Mouse (Mus musculus) intestine, postnatal 0 days (tissue): ENCODE data around the gene Disp3. TPM values are rescaled to one million over a fixed set of nuclear protein-coding genes. Genes with fewer than 3 reads are reported as not detected.

Experiments
- ATAC-seq: fragments of 200-750 bp; cut with Nextera tagmentation; 2 replicates; pipeline ENCODE4 v1.8.0; 2017; ENCODE audit warnings: mild to moderate bottlenecking, moderate TSS enrichment, moderate library complexity
- H3K27ac ChIP-seq: fragments of 300-500 bp; sonication (generic); 2 replicates; pipeline ENCODE4 v1.5.1; 2014; ENCODE audit warnings: mild to moderate bottlenecking, low read depth, low read length, moderate library complexity
- H3K27me3 ChIP-seq: fragments of 300-500 bp; sonication (generic); replicated peaks from 2 replicates; pipeline ENCODE4 v1.6.1; 2014; ENCODE audit warnings: low read length, mixed read lengths; ENCODE audit not compliant: control insufficient read depth, insufficient read depth
- H3K36me3 ChIP-seq: fragments of 300-500 bp; sonication (generic); 2 replicates; pipeline ENCODE4 v1.6.1; 2014; ENCODE audit warnings: mild to moderate bottlenecking, moderate library complexity; ENCODE audit not compliant: control insufficient read depth, insufficient read depth
- H3K4me1 ChIP-seq: fragments of 300-500 bp; sonication (generic); replicated peaks from 2 replicates; pipeline ENCODE4 v1.6.1; 2014; ENCODE audit warnings: antibody characterized with exemption, low read length, mixed read lengths; ENCODE audit not compliant: control insufficient read depth, insufficient read depth
- H3K4me2 ChIP-seq: fragments of 300-500 bp; sonication (generic); replicated peaks from 2 replicates; pipeline ENCODE4 v1.6.1; 2014; ENCODE audit warnings: low read depth, mild to moderate bottlenecking, moderate library complexity
- H3K4me3 ChIP-seq: fragments of 300-500 bp; sonication (generic); 2 replicates; pipeline ENCODE4 v1.5.1; 2014; ENCODE audit warnings: low read depth, low read length
- H3K9ac ChIP-seq: fragments of 300-500 bp; sonication (generic); 2 replicates; pipeline ENCODE4 v1.6.1; 2014; ENCODE audit warnings: mild to moderate bottlenecking, low read depth, low read length
- H3K9me3 ChIP-seq: fragments of 300-500 bp; sonication (generic); 2 replicates; pipeline ENCODE4 v1.6.1; 2016; ENCODE audit warnings: mixed run types; ENCODE audit not compliant: control insufficient read depth
- CTCF ChIP-seq: sonication (generic); IDR thresholded peaks from 2 replicates; pipeline ENCODE4 v1.5.1; 2016; ENCODE audit warnings: low read depth, mild to moderate bottlenecking, control low read depth, antibody characterized with exemption, moderate library complexity
- WGBS: fragments of 180-500 bp; shearing (Covaris S2); extraction: QIAGEN DNeasy Blood & Tissue Kit; methylation state at CpG from one replicate; pipeline ENCODE4 v1.1.7; 2014; 5-methylcytosine and 5-hydroxymethylcytosine counted together
- polyA plus RNA-seq: library from polyadenylated mRNA; unstranded; fragments of >200 nt; fragmentation: Nextera tagmentation; extraction: Ambion mirVana; gene quantifications from 2 replicates; pipeline ENCODE4 v1.2.1, GENCODE M21; 2015

The Disp3 gene
- polyA plus RNA-seq = 0.03 and 0.04 TPM in 2 replicates

DNA sequence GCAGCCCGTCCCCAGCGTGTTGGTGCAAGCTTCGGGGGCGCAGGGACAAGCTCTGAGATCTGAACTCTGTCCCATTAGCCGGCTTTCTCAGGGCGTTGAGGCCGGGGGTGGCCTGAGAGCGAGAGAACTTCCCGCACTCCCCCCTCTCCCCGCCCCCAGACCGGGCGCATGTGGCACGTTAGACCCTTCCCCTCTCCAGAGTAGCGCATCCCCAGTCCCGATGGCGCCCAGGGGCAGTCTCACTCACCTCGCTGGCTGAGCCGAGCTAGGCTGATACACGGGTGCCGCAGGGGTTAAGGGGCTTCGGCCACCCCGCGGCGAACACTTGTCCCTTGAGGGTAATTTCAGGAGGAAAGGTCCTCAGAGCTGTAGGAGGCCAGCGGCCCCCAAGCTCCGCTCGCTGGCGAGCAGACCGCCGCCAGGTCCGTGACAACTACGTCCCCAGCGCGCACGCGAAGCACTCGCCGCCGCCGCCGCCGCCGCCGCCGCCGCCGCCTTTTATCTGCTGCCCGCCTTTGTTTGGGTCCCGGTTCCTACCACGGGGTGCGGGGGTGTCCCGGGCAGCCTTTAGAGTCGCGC, at the start of gene Disp3:
Gene Disp3 (minus strand): TSS at position 490 of the 579 bp plus-strand sequence.
- no peak within 1 kb of the TSS for H3K27ac ChIP-seq
- H3K4me1 ChIP-seq = no peaks in the 10 kb centered on the region
- peak within 1 kb of the TSS; percentile 26 for H3K4me3 ChIP-seq
- no peak within 1 kb of the TSS for H3K9ac ChIP-seq
- no peaks in the 10 kb centered on the region for H3K9me3 ChIP-seq
- H3K4me2 ChIP-seq = peak within 1 kb of the TSS; percentile 62
- TF ChIP-seq CTCF = no peak
- ATAC-seq = no peak
- WGBS = under 1% methylated on average over 54 of the region's 54 CpGs
- H3K36me3 ChIP-seq = no peaks in the 10 kb centered on the region
- peaks cover 25% of the 10 kb centered on the region for H3K27me3 ChIP-seq

DNA sequence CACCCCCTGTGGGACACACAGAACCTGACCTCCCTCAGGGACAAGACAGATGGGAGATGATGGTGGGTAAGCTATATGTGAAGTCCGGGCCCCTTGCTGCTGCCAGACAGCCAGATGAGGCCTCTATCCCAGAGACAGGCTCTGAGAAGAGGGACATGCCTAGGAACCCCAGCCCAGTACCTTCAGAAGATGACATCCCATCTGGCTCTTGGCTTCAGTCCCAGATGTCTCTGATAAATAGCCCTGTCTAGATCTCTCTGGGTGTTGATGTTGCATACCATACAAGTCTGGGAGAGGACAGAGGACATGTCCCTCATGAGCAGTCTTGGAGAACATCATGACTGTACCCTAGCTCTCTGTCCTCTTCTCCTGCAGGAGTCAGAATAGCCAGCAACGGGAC, 42.5 kb upstream of the Disp3 start:
- H3K9me3 ChIP-seq = no peaks in the 10 kb centered on the region
- 72% methylated on average over 2 of the region's 2 CpGs for WGBS
- H3K27me3 ChIP-seq = no peaks in the 10 kb centered on the region
- no peak for ATAC-seq
- H3K27ac ChIP-seq = no peak overlapping the region
- no peak overlapping the region for H3K4me2 ChIP-seq
- H3K9ac ChIP-seq = no peak overlapping the region
- H3K36me3 ChIP-seq = no peaks in the 10 kb centered on the region
- H3K4me3 ChIP-seq = no peak overlapping the region
- TF ChIP-seq CTCF = no peak
- no peaks in the 10 kb centered on the region for H3K4me1 ChIP-seq

DNA sequence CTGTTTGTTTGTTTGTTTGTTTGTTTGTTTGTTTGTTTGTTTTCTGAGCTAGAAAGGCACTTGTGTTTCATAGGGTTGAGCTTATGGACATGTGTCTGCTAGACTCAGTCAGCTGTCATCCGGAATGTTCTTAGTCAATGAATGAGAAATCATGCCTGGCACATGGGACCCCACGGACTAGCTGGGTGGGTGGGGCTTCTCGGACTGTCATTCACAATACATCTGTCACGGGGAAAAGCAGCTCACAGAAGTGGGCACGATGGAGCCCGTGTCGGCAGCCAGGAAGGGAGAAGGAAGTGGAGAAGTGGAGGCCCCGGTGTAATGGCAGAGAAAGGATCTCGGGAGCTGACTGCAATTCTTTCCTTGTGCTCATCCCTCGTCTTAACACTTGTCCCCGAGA, 41.7 kb upstream of the Disp3 start:
- no peak for ATAC-seq
- Histone ChIP-seq H3K4me3 (no peak overlapping the region), H3K4me1 (no peaks in the 10 kb centered on the region), H3K27ac (no peak overlapping the region), H3K9ac (no peak overlapping the region), H3K27me3 (no peaks in the 10 kb centered on the region), H3K4me2 (no peak overlapping the region), H3K36me3 (no peaks in the 10 kb centered on the region), H3K9me3 (no peaks in the 10 kb centered on the region)
- no peak for TF ChIP-seq CTCF
- 54% methylated on average over 11 of the region's 11 CpGs for WGBS

DNA sequence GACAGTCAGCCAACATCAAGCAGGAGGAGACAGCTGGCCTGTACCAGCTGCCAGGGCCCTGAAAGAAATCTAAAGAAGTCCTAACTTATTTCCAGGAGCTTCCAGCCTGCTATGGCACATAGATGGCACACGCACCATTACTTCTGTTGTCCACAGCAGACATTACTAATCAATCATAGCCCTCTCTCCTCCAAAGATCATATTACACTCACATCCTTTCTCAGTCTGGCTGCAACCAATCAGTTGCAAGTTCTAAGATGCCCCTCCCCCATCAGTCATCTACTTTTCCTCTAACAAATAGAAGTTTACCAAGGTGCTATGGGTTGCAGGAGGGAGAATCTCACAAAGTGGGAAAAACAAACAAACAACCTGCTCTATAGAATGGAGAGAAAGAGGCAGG, 40.5 kb upstream of the Disp3 start:
- no peak for TF ChIP-seq CTCF
- WGBS = 67% methylated on average over 1 of the region's 1 CpGs
- Histone ChIP-seq H3K36me3 (no peaks in the 10 kb centered on the region), H3K27me3 (no peaks in the 10 kb centered on the region), H3K4me3 (no peak overlapping the region), H3K27ac (no peak overlapping the region), H3K9me3 (no peaks in the 10 kb centered on the region), H3K9ac (no peak overlapping the region), H3K4me1 (no peaks in the 10 kb centered on the region), H3K4me2 (no peak overlapping the region)
- no peak for ATAC-seq

DNA sequence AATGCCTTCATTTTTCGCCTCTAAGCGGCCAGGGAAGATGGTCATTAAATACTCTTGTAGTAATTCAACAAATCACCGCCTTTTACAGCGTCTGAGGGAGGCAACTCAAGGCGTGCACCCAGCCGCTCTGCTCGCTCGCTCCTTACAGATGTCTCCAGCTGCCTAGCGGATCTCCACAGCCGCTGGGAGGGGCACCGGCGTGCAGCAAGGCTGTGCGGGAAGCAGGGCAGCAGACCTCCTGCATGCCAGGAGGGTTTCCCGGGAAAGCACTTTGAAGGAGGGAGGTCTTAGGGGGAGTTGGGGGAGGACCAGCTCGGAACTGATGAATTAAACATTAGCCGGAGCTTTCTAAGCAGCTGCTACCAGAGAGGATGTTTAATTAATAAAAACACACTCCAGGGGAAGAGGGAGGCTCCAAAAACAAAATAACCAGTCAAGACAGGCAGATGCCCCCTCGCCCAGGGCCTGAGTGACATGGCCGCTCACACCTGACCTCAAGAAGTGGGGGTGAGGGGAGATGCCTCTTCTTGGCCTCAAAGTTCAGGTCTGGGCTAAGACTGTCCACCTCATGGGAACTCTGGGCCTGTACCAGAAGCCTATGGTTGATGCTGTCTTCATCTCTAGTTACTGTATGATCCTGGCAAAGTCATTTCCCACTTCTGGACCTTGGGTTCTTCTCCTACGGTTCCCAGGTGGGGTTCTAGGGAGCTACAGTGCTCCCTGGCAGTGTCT, 39.7 kb upstream of the Disp3 start:
- Histone ChIP-seq H3K9ac (no peak overlapping the region), H3K36me3 (no peaks in the 10 kb centered on the region), H3K27ac (no peak overlapping the region), H3K4me3 (no peak overlapping the region), H3K4me2 (no peak overlapping the region), H3K9me3 (no peaks in the 10 kb centered on the region), H3K27me3 (no peaks in the 10 kb centered on the region), H3K4me1 (no peaks in the 10 kb centered on the region)
- ATAC-seq = no peak
- no peak for TF ChIP-seq CTCF
- WGBS = 11% methylated on average over 19 of the region's 19 CpGs

DNA sequence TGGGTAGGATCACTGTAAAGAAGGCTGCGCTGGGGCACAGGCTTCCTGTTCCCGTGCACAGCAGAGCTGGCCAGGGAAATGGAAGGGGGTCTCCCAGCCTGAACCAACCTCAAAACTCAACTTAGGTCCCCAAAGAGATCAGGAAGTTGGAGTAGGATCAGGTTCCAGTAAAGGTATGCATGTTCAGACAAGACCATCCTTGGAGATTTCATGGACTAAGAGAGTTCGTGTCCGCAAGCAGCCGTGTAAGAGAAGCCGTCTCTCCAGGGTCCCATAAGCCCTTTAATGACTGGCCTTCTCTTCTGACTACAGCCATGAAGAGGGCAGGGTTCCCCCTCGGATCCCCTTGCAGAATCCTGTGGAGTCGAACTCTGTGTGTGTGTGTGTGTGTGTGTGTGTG, 39.0 kb upstream of the Disp3 start:
- H3K9ac ChIP-seq = no peak overlapping the region
- H3K36me3 ChIP-seq = no peaks in the 10 kb centered on the region
- no peak for TF ChIP-seq CTCF
- H3K27me3 ChIP-seq = no peaks in the 10 kb centered on the region
- no peak for ATAC-seq
- H3K4me3 ChIP-seq = no peak overlapping the region
- no peaks in the 10 kb centered on the region for H3K9me3 ChIP-seq
- no peak overlapping the region for H3K4me2 ChIP-seq
- H3K4me1 ChIP-seq = no peaks in the 10 kb centered on the region
- WGBS = 55% methylated on average over 8 of the region's 8 CpGs
- H3K27ac ChIP-seq = no peak overlapping the region
